Mouse (Mus musculus): ENCODE measurements around the gene Sesn1.

Sesn1 gene

DNA sequence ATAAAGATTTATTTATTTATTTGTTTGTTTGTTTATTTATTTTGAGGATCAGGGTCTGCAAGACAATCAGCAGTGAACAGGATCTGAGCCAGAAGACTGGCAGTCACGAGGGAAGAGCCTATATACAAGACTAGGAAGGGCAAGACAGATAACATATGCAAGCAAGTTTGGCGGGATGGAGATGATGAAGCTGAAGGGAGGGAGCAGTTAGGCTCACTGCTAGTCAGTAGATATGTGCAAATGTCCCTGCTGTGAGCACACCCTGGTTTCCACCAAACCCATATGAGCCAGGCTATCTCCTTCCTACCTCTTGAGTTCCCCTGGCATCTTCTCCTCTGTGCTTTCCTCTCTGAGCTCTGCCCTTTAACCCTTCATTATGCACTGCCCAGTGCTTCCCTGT lies 61.8 kb downstream of the Sesn1 start:
- DNase-seq = no peak

DNA sequence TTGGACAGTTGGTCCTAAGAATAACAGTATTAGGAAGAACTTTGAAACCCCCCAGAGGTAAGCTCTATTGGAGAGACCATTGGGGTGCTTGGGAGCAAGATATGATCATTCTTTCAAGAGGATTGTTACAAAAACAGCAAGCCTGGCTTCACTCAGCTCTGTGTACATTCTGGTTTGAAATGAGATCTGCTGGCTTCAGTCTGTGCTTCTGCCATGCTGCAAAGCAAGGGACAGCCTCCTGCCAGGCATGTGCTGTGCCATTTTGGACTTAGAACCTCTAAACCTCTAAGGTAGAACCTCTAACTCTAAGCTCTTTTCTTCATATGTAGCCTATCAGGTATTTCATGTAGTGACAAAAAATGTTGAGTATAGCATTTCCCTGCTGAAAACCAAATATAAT lies 65.9 kb downstream of the Sesn1 start:
- DNase-seq = no peak

DNA sequence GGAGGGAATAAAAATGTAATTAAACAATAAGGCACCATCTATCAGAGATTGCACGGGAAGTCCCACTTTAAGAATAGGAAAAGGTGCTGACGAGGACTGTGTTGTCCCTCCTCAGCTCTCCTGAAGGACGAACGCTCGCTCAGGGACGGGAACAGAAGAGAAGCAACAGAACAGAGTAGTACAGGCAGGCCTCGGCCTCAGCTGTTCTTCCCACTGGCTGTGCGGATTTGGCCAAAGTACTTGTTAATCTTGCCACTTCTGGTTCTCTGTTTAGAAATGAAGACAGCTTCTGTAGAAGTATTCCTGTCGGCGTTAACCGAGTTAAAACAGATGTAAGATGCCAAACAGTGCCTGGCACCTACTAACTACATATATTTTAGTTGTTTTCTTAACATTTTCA lies 68.6 kb downstream of the Sesn1 start:
- no peak for DNase-seq

DNA sequence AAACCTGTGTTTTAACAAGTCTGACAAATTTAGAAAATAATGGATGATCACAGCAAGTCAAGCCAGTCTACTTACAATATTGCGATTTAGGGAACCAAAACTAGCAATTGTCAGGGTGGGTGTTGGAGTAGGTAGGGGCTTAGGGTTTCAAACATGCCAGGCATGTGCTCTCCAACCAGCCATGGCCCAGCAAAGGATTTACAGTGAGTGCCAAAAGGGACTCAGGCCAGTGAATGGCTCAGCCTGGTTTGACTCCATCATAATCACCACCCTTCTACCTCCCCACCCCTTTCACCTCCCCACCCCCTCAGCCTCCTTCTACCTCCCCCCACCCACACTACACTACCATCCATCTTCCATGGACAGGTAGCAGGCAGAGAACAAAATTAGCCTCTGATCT lies 69.9 kb downstream of the Sesn1 start:
- no peak for DNase-seq

DNA sequence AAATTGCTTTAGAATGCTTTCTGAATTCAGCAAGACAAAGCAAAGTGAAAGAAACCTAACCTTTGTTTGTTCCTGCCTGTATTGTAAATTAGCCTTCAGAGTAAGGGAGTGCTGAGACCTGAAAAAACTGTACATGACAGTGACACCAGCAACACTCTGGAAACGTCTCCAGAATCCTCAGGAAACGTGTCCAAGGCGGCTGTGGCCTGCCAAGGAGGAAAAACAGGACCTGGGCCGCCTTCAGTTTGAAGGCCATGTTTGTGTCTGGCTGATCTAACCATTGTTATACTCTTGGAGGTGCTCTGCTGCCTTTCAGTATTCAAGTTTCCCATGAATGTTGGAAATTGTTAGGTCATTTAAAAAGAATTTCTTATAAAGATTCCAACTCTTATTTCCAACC lies 70.5 kb downstream of the Sesn1 start:
- DNase-seq = no peak

DNA sequence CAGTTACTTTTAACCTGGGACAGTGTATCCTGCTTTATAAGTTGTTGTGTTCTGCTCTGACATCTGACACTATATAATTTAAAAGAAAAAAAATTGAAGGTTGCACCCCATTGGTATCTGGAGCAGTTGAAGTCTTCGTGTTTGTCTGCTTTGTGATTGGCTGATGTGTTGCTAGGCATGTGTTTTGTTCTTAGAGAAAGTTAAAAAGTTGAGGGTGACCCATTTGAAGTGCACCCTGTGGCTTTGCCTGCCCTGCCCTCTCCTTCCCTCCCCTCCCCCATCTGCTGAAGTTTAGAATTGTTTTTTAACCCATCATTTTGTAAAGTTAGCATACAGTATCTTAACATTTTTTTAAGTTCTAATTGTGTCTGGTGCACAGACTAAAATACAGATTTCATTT lies 71.0 kb downstream of the Sesn1 start:
- DNase-seq = no peak

DNA sequence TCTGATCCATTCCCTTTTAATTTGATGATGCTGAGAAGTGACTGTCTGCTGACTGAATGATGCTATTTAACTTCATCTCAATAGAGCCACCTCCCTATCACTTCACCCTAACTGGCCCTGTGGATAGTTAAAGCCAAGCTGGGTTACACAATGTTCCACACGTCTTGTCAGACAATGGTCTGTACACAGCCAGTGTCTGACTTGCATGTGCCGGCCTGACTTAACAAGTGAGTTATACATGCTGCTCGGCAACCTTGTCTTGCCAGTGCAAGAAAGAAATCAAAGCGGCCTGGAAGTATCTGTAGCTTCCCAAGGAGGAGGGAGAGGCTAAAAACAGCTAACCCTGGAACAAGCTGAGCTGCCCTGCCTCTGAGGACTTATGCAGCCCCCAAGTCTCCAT lies 71.7 kb downstream of the Sesn1 start:
- DNase-seq = peak; percentile 21

DNA sequence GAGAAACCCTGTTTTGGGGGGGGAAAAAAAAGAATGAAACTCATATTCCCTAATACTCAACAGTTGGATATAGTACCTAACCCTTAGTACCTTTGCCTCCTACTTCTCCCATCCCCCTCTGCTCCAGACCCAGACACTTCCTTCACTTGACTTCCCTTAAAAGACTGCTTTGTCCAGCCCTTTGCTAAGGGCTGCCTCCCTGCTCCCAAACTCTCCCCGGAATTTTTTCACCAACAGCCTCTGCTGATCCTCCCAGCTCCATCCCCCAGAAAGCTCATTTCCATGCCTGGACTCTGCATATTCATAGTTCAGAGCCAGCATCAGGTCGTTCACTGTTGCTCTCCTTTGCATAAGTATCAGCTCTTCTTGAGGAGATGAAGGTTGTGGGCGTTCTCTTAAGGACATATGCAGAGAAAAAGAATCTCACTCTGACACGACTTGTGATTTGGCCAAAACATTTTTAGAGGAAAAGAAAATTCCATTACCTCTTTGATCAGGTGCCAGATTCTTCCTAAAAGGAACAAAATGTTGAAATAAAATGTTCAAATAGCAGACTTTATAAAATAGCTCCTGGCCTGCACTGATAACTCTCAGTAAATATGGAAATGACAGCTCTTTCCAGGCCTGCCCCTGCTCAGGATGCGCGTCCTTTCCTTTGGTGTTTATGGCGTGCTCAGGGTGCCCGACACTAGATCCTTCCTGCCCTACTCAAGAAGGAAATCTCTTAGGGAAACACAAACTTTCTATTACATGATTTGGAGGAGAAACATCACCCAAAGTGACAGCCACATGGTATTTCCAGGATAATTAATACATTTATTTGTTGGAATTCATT lies 74.2 kb downstream of the Sesn1 start:
- no peak for DNase-seq

DNA sequence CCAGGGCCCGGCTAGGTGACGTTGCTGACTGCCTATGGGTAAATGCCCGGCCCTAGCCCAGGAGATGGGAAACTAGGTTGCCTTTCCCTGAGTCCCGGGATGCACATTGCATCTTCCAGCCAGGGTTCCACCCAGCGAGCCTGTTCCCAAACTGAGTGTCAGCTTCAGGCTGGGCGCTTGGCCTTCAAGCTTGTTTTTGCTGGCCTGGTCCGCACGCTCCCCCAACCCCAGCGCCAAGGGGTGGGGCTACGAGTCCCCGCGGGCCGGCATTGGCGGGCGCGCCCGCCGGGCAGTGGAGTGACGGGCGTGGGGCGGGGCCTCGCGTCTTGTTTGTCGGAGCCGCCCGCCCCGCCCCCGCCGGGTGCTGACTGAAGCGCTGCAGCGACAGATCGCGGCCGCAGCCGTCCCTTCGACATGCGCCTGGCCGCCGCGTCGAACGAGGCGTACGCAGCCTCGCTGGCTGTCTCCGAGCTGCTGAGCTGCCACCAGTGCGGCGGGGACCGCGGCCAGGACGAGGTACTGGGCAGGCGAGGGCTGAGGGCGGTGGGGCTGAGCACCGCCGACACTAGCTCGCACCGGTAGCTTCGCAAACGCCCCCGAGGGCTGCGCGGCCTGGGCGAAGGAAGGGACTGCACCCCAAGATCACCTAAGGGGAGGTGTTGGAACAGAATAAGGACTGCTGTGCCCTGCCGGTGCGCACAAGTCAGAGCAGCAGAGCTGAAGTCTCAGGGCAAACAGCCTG lies 77.5 kb downstream of the Sesn1 start:
- DNase-seq = peak; percentile 97

DNA sequence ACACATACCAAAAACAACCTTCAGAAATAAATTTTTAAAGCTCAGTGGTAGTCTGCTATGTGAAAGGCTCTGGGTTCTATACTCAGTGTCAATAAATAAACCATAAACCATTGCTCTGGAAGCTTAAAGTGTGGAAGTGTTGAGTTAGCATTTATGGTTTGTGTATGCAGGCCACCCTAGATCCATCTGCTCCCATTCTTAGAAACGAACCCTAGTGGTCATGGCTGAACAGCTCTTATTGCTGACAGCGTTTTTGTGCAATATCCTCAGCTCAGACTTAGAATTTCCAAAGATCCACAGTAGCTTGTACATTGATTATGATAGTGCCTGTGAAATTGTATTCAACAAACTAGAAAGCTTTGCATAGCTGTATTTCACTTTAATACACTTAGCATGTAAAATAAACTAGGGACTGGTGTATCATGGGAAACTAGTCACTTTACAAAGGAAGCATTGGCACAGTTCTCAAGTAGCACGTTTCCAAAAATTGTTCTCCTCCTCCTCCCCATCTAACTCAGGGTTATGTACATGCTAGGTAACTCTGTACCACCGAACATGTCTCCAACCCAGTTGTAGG lies 78.7 kb downstream of the Sesn1 start:
- DNase-seq = peak; percentile 51

DNA sequence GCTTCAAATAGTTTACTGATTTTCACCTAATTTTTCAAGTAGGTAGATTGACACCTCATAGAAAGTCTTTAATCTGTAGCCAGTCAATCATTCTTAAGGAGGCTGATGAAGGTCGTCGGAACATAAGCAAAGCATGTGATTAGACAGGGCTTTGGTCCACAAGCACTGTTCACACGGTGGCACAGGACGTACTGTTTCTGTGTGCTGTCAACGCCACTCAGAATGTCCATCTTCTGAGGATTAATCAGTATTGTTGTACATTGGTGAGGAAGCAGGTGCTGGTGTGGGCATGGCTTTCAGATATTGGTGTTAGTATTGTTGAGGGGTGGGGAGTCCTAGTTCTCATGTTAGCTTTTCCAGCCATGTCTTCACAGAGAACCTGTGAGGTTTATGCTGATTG lies 79.8 kb downstream of the Sesn1 start:
- peak; percentile 23 for DNase-seq

DNA sequence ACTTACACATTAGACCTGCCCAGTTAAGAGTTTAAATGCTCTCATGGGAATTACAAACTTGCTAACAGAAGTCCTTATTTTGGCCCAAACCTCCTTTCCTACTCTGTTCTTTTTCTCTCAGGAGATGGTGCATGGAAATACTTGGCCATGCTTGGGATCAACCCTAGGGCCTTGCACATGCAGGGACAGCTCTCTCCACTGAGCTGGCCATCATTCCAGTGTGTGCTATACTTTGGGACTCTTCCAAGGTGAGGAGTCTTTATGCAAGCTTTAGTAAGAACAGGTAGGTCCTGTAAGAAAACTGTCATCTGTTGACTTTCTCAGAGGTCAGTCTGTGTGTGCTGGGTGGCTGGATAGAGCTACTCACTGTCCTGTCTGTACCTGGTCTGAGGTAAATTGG lies 80.8 kb downstream of the Sesn1 start:
- no peak for DNase-seq

DNA sequence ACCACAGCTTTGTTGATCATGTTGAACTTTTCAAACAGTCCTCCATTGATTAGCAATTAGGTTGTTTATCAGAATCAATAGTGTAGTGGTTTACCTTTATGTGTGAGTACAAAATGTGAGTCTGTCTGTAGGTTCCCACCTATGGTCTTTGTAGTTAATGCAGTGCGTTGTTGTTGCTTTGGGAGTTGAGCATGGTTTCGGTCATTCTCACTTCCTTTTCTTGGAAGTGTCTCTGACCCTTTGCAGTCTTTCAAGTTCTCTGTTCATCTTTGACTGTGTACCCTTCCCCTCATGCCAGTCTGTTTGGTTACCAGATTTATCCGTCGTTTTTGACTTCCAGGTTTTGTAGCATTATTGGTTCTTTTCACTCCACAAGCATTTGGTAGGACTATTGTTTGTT lies 81.6 kb downstream of the Sesn1 start:
- DNase-seq = no peak

DNA sequence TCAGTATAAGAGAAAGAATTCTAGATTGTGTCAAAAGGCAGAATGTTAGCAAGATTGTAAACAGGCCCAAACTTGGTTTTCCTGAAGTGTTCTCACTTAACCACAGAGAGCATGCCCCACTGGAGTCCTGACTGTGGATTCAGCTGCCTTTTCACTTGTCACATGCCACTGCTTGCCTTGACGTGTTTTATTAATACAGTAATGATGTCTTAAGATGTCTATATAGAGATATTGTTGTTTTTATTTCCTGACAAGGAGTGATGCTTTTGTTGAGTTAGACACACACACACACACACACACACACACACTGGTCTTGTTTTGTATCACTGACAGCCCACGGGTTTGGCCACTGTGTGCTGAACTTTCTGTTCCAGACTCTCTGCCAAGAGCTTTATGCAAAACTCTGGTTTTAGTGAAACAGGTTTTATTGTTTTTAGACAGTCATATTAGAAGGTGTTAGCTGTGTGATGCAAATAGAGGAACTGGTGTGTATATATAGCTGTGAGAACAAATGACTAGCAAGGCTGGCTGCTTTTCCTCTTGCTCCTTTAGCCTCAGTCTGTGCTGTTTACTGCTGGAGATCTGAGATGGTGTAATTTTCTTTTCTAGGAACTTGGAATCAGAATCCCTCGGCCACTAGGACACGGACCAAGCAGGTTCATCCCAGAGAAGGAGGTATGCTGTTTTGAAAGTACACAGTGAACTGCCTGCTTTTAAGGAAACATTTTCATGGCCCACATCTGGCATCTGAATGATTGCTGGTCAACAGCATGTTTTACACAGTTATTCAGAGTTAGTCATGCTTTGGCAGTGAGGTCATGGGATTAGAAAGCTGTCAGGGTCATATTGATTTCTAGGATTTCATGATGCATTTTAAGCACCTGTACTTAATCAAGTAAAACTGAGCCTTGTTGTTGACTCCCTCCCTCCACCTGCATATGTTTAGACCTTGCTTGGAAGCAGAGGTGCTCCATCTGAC lies 84.0 kb downstream of the Sesn1 start:
- DNase-seq = no peak

DNA sequence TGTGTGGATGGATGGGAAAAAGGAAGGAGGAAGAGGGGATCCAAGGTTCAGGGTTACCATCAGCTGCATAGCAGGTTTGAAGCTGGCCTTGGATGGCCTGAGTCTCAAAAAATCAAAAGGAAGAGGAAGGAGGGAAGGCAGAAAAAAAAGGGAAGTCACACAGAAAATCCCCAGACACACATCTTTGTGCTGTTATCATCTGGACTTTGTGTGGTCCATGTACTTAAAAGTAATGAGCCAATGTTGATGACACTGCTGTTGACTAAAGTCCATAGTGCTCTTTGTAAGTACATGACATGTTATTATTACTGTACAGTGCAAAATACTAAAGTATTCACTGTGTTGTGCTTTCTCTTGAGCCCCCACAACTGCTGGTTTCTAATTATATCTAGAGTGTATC lies 86.7 kb downstream of the Sesn1 start:
- no peak for DNase-seq

DNA sequence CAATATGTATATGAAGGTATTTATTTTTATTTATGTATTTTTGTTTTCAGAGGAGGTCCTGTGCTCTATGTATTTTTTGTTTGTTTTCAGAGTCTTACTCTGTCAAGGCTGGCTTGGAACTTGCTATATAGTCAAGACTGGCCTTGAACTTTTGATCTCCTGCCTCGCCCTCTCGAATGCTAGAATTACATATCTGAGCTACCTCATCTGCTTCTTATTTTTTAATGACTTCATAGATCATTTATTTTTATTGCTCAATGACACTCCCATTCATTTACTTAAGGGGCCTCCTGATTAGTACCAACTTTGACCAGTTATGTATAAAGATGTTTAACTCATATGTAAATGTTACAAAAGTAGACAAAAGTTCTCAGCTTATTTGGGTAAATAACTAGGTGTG lies 87.1 kb downstream of the Sesn1 start:
- DNase-seq = no peak

DNA sequence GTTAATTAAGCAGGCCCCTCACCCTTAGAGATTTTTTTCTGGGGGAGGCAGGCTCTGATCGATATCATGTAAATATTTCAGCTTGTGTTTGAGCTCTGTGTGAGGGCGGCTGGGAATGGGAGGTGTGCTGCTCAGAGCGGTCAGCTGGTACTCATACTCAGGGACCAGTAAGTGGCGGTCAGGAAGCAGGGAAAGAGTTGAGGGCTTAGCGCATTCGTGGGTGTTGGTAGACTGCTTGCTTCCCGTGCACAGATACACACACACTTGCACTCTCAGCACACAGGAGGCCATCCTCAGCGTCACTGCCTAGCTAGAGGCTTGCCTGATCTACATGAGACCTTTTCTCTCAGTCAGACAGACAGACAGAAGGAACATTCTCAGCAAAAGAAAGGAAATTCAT lies 91.7 kb downstream of the Sesn1 start:
- DNase-seq = no peak

DNA sequence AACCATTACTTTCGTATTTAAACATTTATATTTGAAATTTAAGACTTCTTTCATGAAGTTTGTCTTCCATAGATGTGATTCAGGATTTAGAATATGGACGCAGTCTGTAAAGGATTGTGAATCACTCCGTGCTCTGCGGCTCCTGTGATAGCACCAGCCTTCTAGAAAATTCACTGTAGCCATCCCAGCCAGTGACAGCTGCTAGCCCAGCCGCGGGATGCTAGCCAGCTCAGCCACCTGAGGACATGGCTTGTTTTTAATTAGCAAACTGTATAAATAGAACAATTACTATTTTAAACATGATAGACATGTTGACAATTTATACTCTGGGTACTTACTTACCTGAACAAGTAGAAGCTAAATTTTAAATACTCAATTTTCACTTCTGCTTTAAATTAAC lies 92.1 kb downstream of the Sesn1 start:
- DNase-seq = no peak

DNA sequence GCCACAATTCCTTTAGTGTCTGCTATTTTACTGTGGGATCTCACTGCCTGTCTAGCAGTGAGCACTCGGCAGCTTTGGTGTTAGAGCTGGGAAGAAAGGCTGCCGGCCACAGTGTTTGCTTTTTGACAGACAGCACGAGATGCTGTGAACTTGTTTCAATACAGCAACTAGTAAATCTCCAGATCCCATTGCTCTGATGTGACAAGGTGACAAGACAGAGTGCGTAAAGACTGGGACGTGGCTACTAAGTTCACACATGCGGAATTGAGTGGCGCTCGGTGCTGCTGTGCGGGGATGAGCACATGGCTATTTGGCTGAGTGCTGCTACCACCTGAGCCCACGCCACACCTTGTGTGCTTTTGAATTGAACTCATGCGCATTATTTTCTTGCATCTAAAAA lies 97.7 kb downstream of the Sesn1 start:
- DNase-seq = no peak

DNA sequence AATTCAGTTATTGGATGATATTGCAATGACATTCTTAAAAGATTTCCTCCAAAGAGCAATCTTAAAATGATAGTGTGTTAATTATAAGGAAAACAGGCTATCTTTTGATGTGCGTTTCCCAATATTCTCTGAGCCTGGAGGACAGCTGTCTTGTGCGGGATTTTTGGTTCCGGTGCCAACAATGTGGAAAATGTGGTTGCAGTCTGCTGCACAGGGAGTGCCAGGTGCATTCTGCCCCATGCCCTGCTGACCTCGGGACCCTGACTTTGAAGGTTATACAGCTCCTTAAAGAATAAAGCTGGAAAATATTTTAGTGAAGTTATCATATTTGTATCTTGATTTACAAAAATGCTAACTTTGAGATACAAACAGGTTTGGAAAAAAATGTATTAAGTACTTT lies 98.2 kb downstream of the Sesn1 start:
- DNase-seq = no peak

DNA sequence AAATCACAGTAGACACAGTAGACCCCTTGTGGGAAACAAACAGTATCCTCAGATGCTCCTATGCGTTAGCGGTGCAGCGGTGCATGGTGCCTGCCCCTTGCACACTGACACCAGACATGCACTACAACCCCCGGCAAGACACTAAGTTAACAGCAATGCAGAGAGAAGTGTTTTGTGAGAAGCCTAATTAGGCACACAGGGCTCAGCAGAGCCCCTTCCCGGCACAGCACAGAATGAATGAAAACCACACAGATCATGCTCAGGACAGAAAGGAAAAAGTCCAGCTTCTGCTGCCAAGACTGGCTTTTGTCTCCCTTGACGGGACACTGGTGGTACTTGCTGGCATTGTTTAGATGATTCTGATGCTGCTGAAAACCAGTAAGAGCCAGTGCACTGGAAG lies 99.2 kb downstream of the Sesn1 start:
- peak; percentile 35 for DNase-seq

DNA sequence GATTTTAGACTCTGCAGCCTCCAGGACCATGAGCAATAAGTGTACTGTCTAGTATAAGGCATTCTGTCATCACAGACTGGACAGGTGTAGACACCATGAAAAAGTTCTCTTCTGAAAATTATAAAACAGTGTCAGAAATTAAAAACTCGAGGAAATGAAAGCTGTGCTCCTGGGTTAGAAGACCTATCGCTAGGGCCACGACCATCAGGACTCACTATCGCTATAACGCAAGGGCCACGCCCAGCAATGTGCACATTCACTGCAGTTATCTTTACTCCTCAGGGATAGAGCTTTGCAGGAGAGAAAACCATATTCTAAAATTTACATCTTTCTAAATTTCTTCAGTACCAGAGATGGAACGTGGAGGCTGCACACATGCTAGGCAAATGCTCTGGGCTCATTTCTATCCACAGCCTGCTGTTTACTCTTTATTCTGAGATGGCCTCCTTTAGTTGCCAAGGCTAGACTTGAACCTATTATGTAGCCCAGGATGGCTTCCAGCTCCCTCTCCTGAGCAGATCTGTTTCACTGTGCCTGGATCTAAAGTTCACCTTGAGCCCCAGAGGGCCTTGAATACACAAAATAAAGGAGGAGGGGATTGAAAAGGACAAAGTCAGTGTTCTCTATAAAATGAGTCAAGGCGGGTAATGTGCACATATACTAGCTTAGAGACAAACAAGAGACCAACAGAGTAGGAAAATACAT lies 102.7 kb downstream of the Sesn1 start:
- DNase-seq = no peak

Measured in retina, postnatal 1 day (tissue).